In the genomic region with DNA sequence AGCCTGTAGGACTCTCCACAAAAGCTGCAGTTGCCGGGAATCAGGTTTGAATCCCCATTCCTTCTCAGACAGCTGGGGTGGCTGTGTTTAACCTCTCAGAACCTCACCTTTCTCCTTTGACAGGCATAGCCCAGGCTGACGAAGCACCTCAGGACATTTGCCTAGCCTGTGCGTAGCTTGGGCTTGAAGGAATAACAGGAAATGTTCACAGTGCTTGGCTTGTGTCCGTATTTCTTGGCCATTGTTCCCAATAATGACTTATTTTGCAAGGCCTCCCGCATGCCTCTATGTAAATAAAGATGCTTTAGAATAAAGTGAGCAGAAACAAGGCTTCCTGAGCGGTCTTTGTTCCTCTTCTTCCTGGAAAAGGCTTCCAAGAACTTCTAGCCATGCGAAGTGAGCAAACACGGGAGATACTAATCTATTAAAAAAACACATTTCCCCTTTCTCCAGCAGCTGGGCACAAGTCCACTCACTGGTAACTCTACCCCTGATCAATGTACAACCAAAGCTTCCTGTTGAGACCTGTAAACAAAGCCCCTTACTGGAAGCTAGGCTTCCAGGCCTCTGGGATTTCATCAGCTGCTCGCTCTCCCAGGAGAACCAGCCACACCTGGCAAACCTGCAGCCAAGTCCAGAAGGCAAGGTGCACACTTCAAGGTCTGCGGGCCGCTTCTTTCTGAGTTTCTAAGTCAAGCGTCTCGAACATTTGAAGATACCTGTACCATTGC, we compare ENCODE assay signal across 11 mouse cellular contexts. TPM values are rescaled to one million over a fixed set of nuclear protein-coding genes. Genes with fewer than 3 reads are reported as not detected.
DNase-seq lines count a peak whose midpoint lies in the region; ATAC-seq lines count a peak whose summit lies in the region.
"Had no signal": no experiment of that assay in that cellular context is flagged by ENCODE, and none has a peak within 500 bp of the region (broad histone marks: within the 10 kb centered on the region; RNA-seq: fewer than 3 reads in every experiment).

No protein-coding gene starts in this region.

- peak; percentile 48 for DNase-seq in kidney, postnatal 14 days
- DNase-seq in lung, postnatal 36 days, result peak; percentile 61
- no peak for DNase-seq in urinary bladder, postnatal 4 days (ENCODE audit: low spot score in 2 of 2)
- no peak for DNase-seq in ovary, postnatal 14 days (ENCODE audit: low spot score)
- DNase-seq: adrenal gland, adult 8-10 months; cerebellum, postnatal 25 days had no signal

- H3K36me3 ChIP-seq in heart, embryonic 15.5 days, result no peaks in the 10 kb centered on the region
- no peaks in the 10 kb centered on the region for H3K36me3 ChIP-seq in heart, embryonic 12.5 days
- H3K36me3 ChIP-seq in embryonic facial prominence, embryonic 13.5 days, result no peaks in the 10 kb centered on the region
- H3K36me3 ChIP-seq: neural tube, embryonic 15.5 days had no signal

- no peak overlapping the region for H3K4me3 ChIP-seq in heart, embryonic 15.5 days
- H3K4me3 ChIP-seq in heart, embryonic 12.5 days, result no peak overlapping the region
- H3K4me3 ChIP-seq in embryonic facial prominence, embryonic 13.5 days, result no peak overlapping the region
- H3K4me3 ChIP-seq: neural tube, embryonic 15.5 days had no signal

- H3K27ac ChIP-seq in heart, embryonic 15.5 days, result peak overlapping the region; percentile 64
- no peak overlapping the region for H3K27ac ChIP-seq in heart, embryonic 12.5 days (ENCODE audit: poor library complexity, severe bottlenecking)
- peak overlapping the region; percentile 5; the same call in 1 of the 2 replicates for H3K27ac ChIP-seq in embryonic facial prominence, embryonic 13.5 days
- H3K27ac ChIP-seq: neural tube, embryonic 15.5 days had no signal

- 66% methylated on average over 13 of the region's 13 CpGs for WGBS in heart, embryonic 15.5 days
- 73% methylated on average over 13 of the region's 13 CpGs for WGBS in heart, embryonic 12.5 days
- WGBS in embryonic facial prominence, embryonic 13.5 days, result 67% methylated on average over 13 of the region's 13 CpGs

- no peaks in the 10 kb centered on the region for H3K9me3 ChIP-seq in heart, embryonic 15.5 days (replicated peaks)
- 0 out of 2 replicates have a peak, but pooled peaks cover 3% of the 10 kb centered on the region for H3K9me3 ChIP-seq in heart, embryonic 12.5 days (replicated peaks)
- no peaks in the 10 kb centered on the region for H3K9me3 ChIP-seq in embryonic facial prominence, embryonic 13.5 days
- H3K9me3 ChIP-seq: neural tube, embryonic 15.5 days had no signal

- 0 out of 2 replicates have a peak, but pooled peaks have one; percentile 29 for ATAC-seq in heart, embryonic 15.5 days (replicated peaks; ENCODE audit: insufficient number of reproducible peaks, insufficient read depth, low FRiP score, low read depth)
- no peak for ATAC-seq in heart, embryonic 12.5 days (ENCODE audit: insufficient number of reproducible peaks, low FRiP score)
- no peak for ATAC-seq in embryonic facial prominence, embryonic 13.5 days (ENCODE audit: insufficient number of reproducible peaks, insufficient read depth, low FRiP score, low TSS enrichment, low read depth)
- ATAC-seq in erythroblast, adult 5-6 weeks (replicated peaks; ENCODE audit: low FRiP score, poor library complexity, severe bottlenecking), result no peak

- no peaks in the 10 kb centered on the region; the same call in 1 of the 2 replicates for H3K4me1 ChIP-seq in heart, embryonic 15.5 days (replicated peaks)
- 0 out of 2 replicates have a peak, but pooled peaks cover 8% of the 10 kb centered on the region for H3K4me1 ChIP-seq in heart, embryonic 12.5 days (replicated peaks)
- H3K4me1 ChIP-seq in embryonic facial prominence, embryonic 13.5 days, result no peaks in the 10 kb centered on the region
- H3K4me1 ChIP-seq: neural tube, embryonic 15.5 days had no signal

- no peaks in the 10 kb centered on the region for H3K27me3 ChIP-seq in heart, embryonic 15.5 days
- no peaks in the 10 kb centered on the region for H3K27me3 ChIP-seq in heart, embryonic 12.5 days (replicated peaks)
- H3K27me3 ChIP-seq in embryonic facial prominence, embryonic 13.5 days, result no peaks in the 10 kb centered on the region
- H3K27me3 ChIP-seq: neural tube, embryonic 15.5 days had no signal

- no peak overlapping the region for H3K4me2 ChIP-seq in heart, embryonic 15.5 days
- no peak overlapping the region for H3K4me2 ChIP-seq in heart, embryonic 12.5 days
- H3K4me2 ChIP-seq in embryonic facial prominence, embryonic 13.5 days, result no peak overlapping the region
- H3K4me2 ChIP-seq: neural tube, embryonic 15.5 days had no signal

- no peak overlapping the region for H3K9ac ChIP-seq in heart, embryonic 15.5 days
- no peak overlapping the region for H3K9ac ChIP-seq in heart, embryonic 12.5 days
- no peak overlapping the region for H3K9ac ChIP-seq in embryonic facial prominence, embryonic 13.5 days
- H3K9ac ChIP-seq: neural tube, embryonic 15.5 days had no signal

RNA-seq across cellular contexts. Expression of a gene that starts 21.4 kb away (rescaled TPM):
- 124 and 156 TPM in 2 replicates for polyA plus RNA-seq in heart, embryonic 15.5 days (2015; fragmentation: Nextera tagmentation; extraction: Ambion mirVana)
- 125 and 127 TPM in 2 replicates for polyA plus RNA-seq in heart, embryonic 12.5 days (2016; fragmentation: Nextera tagmentation; extraction: Ambion mirVana)
- 141 and 151 TPM in 2 replicates for polyA plus RNA-seq in embryonic facial prominence, embryonic 13.5 days (2015; fragmentation: Nextera tagmentation; extraction: Ambion mirVana)
- total RNA-seq in erythroblast, adult 5-6 weeks (2015; ENCODE audit: low replicate concordance), result 68.1 and 83.8 TPM in 2 replicates
- total RNA-seq in erythroblast, adult 5-6 weeks (2017; ENCODE audit: low replicate concordance), result 42.5 and 50.8 TPM in 2 replicates

RNA-seq across cellular contexts. Expression of a gene that starts 42.9 kb away (rescaled TPM):
- polyA plus RNA-seq in heart, embryonic 15.5 days (2015; fragmentation: Nextera tagmentation; extraction: Ambion mirVana), result 10.9 and 13.1 TPM in 2 replicates
- polyA plus RNA-seq in heart, embryonic 12.5 days (2016; fragmentation: Nextera tagmentation; extraction: Ambion mirVana), result 16.4 and 17.9 TPM in 2 replicates
- 18.7 and 19.2 TPM in 2 replicates for polyA plus RNA-seq in embryonic facial prominence, embryonic 13.5 days (2015; fragmentation: Nextera tagmentation; extraction: Ambion mirVana)
- total RNA-seq in erythroblast, adult 5-6 weeks (2015; ENCODE audit: low replicate concordance), result 2.7 and 5.6 TPM in 2 replicates
- total RNA-seq in erythroblast, adult 5-6 weeks (2017; ENCODE audit: low replicate concordance), result 9.5 and 10.4 TPM in 2 replicates

RNA-seq across cellular contexts. Expression of a gene that starts 54.4 kb away (rescaled TPM):
- polyA plus RNA-seq in heart, embryonic 15.5 days (2015; fragmentation: Nextera tagmentation; extraction: Ambion mirVana), result 6.5 and 6.7 TPM in 2 replicates
- polyA plus RNA-seq in heart, embryonic 12.5 days (2016; fragmentation: Nextera tagmentation; extraction: Ambion mirVana), result 7.3 and 7.6 TPM in 2 replicates
- 16.2 and 17.6 TPM in 2 replicates for polyA plus RNA-seq in embryonic facial prominence, embryonic 13.5 days (2015; fragmentation: Nextera tagmentation; extraction: Ambion mirVana)
- total RNA-seq in erythroblast, adult 5-6 weeks (2015; ENCODE audit: low replicate concordance), result 0.96 TPM in 1 of 2 replicates, not detected in the other
- 0.14 and 0.34 TPM in 2 replicates for total RNA-seq in erythroblast, adult 5-6 weeks (2017; ENCODE audit: low replicate concordance)

Comparison
In these comparisons a context has a peak if more than half of its experiments do, and no peak if none do; other contexts are left out.
1. DNase-seq: peak in kidney, postnatal 14 days (single experiment) and lung, postnatal 36 days (single experiment); none in urinary bladder, postnatal 4 days (0 of 2) and ovary, postnatal 14 days (single experiment).